ENCODE assay signal across 16 mouse cellular contexts in genomic region chr14:28445737-28446136, GRCm38 (mm10). TPM values are rescaled to one million over a fixed set of nuclear protein-coding genes. Genes with fewer than 3 reads are reported as not detected.
"Had no signal": no experiment of that assay in that cellular context is flagged by ENCODE, and none has a peak within 500 bp of the region (broad histone marks: within the 10 kb centered on the region; RNA-seq: fewer than 3 reads in every experiment).

No protein-coding gene starts in this region.

- H3K4me1 ChIP-seq: intestine, embryonic 15.5 days had no signal

- ATAC-seq: hindbrain, embryonic 16.5 days; intestine, embryonic 15.5 days; liver, postnatal 0 days; lung, postnatal 0 days; midbrain, embryonic 15.5 days had no signal

- H3K27ac ChIP-seq: intestine, embryonic 15.5 days; limb, embryonic 12.5 days; limb, embryonic 15.5 days; liver, embryonic 14.5 days; macrophage; midbrain, embryonic 15.5 days; neural tube, embryonic 13.5 days had no signal

- H3K9ac ChIP-seq: intestine, embryonic 15.5 days; limb, embryonic 12.5 days; limb, embryonic 15.5 days; liver, embryonic 14.5 days; liver, postnatal 0 days; lung, embryonic 14.5 days; midbrain, embryonic 15.5 days; neural tube, embryonic 13.5 days had no signal

- H3K27me3 ChIP-seq: limb, embryonic 12.5 days; limb, embryonic 15.5 days; midbrain, embryonic 15.5 days had no signal

- H3K36me3 ChIP-seq: intestine, embryonic 15.5 days; limb, embryonic 12.5 days; limb, embryonic 15.5 days; midbrain, embryonic 15.5 days; neural tube, embryonic 13.5 days had no signal

- H3K4me2 ChIP-seq: intestine, embryonic 15.5 days; limb, embryonic 12.5 days; limb, embryonic 15.5 days; liver, embryonic 11.5 days; lung, embryonic 14.5 days; midbrain, embryonic 15.5 days; neural tube, embryonic 13.5 days had no signal

- DNase-seq: left cerebral cortex, postnatal 4 days; liver, postnatal 0 days; lung, embryonic 14.5 days; thymus, adult 18-20 months; thymus, postnatal 36 days had no signal

- H3K9me3 ChIP-seq: intestine, embryonic 15.5 days; limb, embryonic 15.5 days; midbrain, embryonic 15.5 days had no signal

- H3K4me3 ChIP-seq: intestine, embryonic 15.5 days; limb, embryonic 12.5 days; limb, embryonic 15.5 days; midbrain, embryonic 15.5 days; myocyte; neural tube, embryonic 13.5 days had no signal

RNA-seq across cellular contexts. Expression of gene Wnt5a, which starts 58.8 kb away (rescaled TPM):
- polyA plus RNA-seq: macrophage had no signal
